Mouse (Mus musculus) NIH3T3 (cell line): ENCODE results near the gene Olfr1056.
"Not testable (repeated sequence)": the region's sequence is repeated elsewhere in the genome, so short reads cannot be mapped to it uniquely, and the experiment has no call there.

Source experiments
- DNase-seq: peaks from one replicate; pipeline ENCODE4 v3.0.0-alpha.2; 2012; ENCODE audit warnings: low read depth

Olfr1056 gene

GRCm38 (mm10) chr2:86362369-86362768, at the start of gene Olfr1056:
TSS of gene Olfr1056 (minus strand) at chr2:86362469.
- DNase-seq = no peak

DNA sequence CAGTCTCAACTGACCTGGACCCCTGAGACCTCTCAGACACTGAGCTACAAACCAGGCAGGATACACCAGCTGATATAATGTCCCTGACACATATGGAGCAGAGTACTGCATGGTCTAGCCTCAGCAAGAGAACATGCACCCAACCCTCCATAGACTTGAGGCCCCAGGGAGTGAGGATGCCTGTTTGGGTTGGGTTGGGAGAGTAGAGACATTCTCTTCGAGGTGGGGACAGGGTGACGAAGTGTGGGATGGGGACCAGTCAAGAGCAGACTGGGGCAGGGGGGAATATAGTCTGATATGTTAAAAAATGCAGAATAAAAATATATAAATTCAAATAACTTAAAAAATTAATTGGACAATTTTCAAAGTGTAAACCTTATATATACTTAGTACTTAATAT, 32.8 kb upstream of the Olfr1056 start:
- DNase-seq = no peak

DNA sequence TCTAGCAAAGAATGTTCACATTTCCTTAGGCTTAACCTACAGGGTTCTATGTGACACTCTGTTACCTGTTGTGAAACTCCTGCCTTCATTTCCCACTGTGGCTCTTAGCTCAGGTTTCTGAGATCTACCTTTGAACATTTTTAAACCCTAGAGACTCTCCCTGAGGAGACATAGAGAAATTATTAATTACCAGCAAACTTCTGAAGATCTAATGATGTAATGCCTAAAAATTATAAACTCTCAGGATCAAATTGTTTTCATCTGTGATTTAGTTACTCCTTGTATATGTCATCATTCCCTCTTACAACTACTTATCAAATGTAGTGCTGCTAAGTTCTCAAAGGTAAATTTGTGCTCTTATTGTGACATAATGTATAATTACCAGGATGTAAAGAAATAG, 26.2 kb upstream of the Olfr1056 start, which contains the start of gene Olfr1058:
Olfr1058 (minus strand) TSS at position 101 of the 400 bp plus-strand sequence.
- not testable (repeated sequence) for DNase-seq

DNA sequence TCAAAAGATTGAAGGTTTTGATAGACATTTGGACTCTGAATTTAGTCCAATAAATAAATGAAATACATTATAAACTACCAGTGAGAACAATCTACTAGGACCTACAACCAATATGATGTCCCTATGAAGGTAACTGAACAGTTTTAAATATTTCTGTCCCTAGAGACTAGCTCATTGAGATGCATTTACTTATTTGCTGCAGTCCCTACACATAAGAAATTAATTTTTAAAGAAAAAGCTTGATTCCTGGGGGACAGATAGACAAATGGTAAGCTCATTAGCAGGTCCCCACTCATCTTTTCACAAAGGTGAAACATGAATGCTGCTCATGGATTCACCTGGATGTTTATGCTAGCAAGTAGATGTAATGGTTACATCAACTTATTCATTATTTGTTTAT, 16.0 kb upstream of the Olfr1056 start, which contains the start of gene Olfr1057:
Olfr1057 (minus strand) TSS at position 101 of the 400 bp plus-strand sequence.
- DNase-seq = no peak

DNA sequence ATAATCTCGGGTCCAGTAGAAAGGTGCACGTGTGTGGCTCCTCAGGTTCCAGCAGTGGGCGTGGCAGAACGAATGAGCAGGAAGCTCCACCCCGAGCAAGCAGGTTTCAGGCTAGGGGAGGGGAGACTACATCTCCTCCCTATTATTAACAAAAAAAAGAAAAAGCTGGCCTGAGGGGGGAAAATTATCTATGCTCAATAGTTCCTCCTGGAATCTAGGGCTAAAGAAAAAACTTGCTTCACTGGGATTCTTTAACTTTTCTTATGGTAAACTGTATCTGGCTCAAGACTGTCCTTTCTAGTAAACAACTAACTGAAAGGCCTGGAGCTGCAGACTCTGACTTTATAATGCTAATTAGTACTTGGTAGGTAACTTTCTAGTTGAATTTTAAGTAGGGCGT, 4.1 kb upstream of the Olfr1056 start:
- not testable (repeated sequence) for DNase-seq

- not testable (repeated sequence) for DNase-seq
Observed at GRCm38 (mm10) chr2:86351751-86352150, 10.5 kb downstream of the Olfr1056 start.

DNA sequence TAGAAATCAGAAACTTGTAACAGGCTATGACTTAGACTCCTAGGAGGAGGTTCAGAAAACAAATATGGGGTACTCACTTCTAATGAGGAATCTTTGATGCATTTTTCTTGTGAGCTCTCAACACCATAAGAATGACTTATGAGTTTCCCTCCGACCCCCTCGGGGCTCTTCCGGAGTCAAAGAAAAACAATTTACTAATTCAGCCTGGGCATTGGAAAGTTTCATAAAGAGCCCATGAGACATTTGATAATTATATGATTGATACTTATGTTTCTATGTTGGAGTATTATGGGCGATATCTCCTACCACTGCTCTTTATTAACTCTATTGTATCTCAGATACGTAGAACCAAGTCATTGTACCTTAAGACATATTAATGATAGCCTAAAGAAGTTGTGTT, 12.1 kb downstream of the Olfr1056 start, which contains the start of gene Olfr1055:
Olfr1055 (minus strand) TSS at position 101 of the 400 bp plus-strand sequence.
- DNase-seq = no peak

DNA sequence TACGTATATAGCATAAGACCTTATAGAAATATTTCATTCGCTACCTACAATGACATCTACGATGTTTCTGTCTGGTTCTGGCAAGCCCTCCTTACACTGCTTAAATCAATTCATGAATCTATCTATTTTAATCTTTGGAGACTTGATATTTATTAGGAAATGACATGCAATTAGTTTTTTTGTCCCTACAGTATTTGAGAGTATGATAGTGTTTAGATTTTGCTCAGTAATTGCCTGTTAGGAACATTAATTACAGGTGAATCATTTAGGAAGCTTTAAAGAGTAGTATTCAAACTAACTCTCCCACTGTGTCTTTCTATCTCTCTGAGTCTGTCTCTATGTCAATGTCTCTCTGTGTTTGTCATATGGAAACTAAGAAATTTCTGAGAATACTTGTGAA, 26.9 kb downstream of the Olfr1056 start, which contains the start of gene Olfr1054:
Olfr1054 (minus strand) TSS at position 101 of the 400 bp plus-strand sequence.
- no peak for DNase-seq

GRCm38 (mm10) chr2:86315184-86315583, 47.1 kb downstream of the Olfr1056 start, which contains the start of gene Olfr1053:
TSS of gene Olfr1053 (minus strand) at chr2:86315284.
- no peak for DNase-seq
